ENCODE assay signal across 40 mouse cellular contexts in genomic region chr6:78380409-78380808, GRCm38 (mm10). TPM values are rescaled to one million over a fixed set of nuclear protein-coding genes. Genes with fewer than 3 reads are reported as not detected.
"Had no signal": no experiment of that assay in that cellular context is flagged by ENCODE, and none has a peak within 500 bp of the region (broad histone marks: within the 10 kb centered on the region; RNA-seq: fewer than 3 reads in every experiment).

Gene Reg3a, plus strand, starts transcription at chr6:78380709.

- DNase-seq: cerebellum, adult 8-10 months; cerebellum, adult 9-10 months; cerebellum, adult 9-11 months; cerebellum, postnatal 10 days; cerebellum, postnatal 14 days; cerebellum, postnatal 25 days; cerebellum, postnatal 36 days; embryo, embryonic 11 days; forebrain, postnatal 0 days; gastrocnemius, adult 2 months; gastrocnemius, postnatal 10 days; gastrocnemius, postnatal 14 days; gastrocnemius, postnatal 25 days; gastrocnemius, postnatal 36 days; heart, adult 11 months; heart, adult 18-20 months; heart, adult 2 months had no signal

- H3K27ac ChIP-seq: embryonic facial prominence, embryonic 10.5 days; embryonic facial prominence, embryonic 12.5 days; embryonic facial prominence, embryonic 13.5 days; embryonic facial prominence, embryonic 15.5 days; forebrain, embryonic 10.5 days; forebrain, embryonic 12.5 days; forebrain, embryonic 13.5 days; forebrain, embryonic 15.5 days; gastrocnemius, adult 2 months; heart, adult 2 months had no signal

- H3K4me1 ChIP-seq: embryonic facial prominence, embryonic 10.5 days; embryonic facial prominence, embryonic 12.5 days; embryonic facial prominence, embryonic 13.5 days; embryonic facial prominence, embryonic 15.5 days; forebrain, embryonic 10.5 days; forebrain, embryonic 12.5 days; forebrain, embryonic 13.5 days; forebrain, embryonic 15.5 days had no signal

- H3K36me3 ChIP-seq: embryonic facial prominence, embryonic 10.5 days; embryonic facial prominence, embryonic 12.5 days; embryonic facial prominence, embryonic 13.5 days; embryonic facial prominence, embryonic 15.5 days; forebrain, embryonic 10.5 days; forebrain, embryonic 12.5 days; forebrain, embryonic 15.5 days had no signal

- H3K4me3 ChIP-seq: embryonic facial prominence, embryonic 10.5 days; embryonic facial prominence, embryonic 12.5 days; embryonic facial prominence, embryonic 13.5 days; embryonic facial prominence, embryonic 15.5 days; erythroblast, embryonic 14.5 days; forebrain, embryonic 10.5 days; forebrain, embryonic 12.5 days; forebrain, embryonic 13.5 days; forebrain, embryonic 15.5 days; gastrocnemius, adult 2 months; heart, adult 2 months had no signal

- H3K27me3 ChIP-seq: embryonic facial prominence, embryonic 12.5 days; embryonic facial prominence, embryonic 13.5 days; embryonic facial prominence, embryonic 15.5 days; forebrain, embryonic 12.5 days; forebrain, embryonic 13.5 days; forebrain, embryonic 15.5 days had no signal

RNA-seq across cellular contexts. Expression of gene Reg3a, which starts in this region (rescaled TPM):
- total RNA-seq: common myeloid progenitor, adult 5-6 weeks; forebrain, postnatal 0 days; gastrocnemius, adult 18-20 months; gastrocnemius, adult 2 months; gastrocnemius, adult 8-10 months; gastrocnemius, postnatal 10 days; gastrocnemius, postnatal 14 days; gastrocnemius, postnatal 25 days; gastrocnemius, postnatal 36 days; gastrocnemius, postnatal 4 days; granulocyte monocyte progenitor cell, adult 5-6 weeks; heart, adult 18-20 months; heart, adult 2 months; heart, adult 8-10 months had no signal
- polyA plus RNA-seq: cortical plate, adult 2 months; embryonic facial prominence, embryonic 10.5 days; embryonic facial prominence, embryonic 11.5 days; embryonic facial prominence, embryonic 12.5 days; embryonic facial prominence, embryonic 13.5 days; embryonic facial prominence, embryonic 14.5 days; embryonic facial prominence, embryonic 15.5 days; erythroblast, embryonic 14.5 days; forebrain, embryonic 10.5 days; forebrain, embryonic 11.5 days; forebrain, embryonic 12.5 days; forebrain, embryonic 13.5 days; forebrain, embryonic 14.5 days; forebrain, embryonic 15.5 days; forebrain, embryonic 16.5 days; forebrain, postnatal 0 days; frontal cortex, adult 2 months; gonadal fat pad, adult 2 months; heart, adult 2 months had no signal
